Mouse (Mus musculus) heart, postnatal 10 days (tissue): Measurements from ENCODE around the gene Farp2. TPM values are rescaled to one million over a fixed set of nuclear protein-coding genes. Genes with fewer than 3 reads are reported as not detected.
"Not testable (repeated sequence)": the region's sequence is repeated elsewhere in the genome, so short reads cannot be mapped to it uniquely, and the experiment has no call there.

Source experiments
- DNase-seq, 2 experiments: peaks; one replicate each; pipeline ENCODE4 v3.0.0; 2021
- intact Hi-C: fragments of 180-260 bp; cut with DNase I; formaldehyde crosslinking; loops from one replicate; pipeline ENCODE4 v1.15.1; 2025
- total RNA-seq, 2 experiments: library from RNA; stranded (reverse); gene quantifications; 2 replicates each; pipeline ENCODE4 v1.2.3; 2021

Farp2 gene
- total RNA-seq, 2 experiments from 2014 or later, result 16.5 to 18.6 TPM

DNA sequence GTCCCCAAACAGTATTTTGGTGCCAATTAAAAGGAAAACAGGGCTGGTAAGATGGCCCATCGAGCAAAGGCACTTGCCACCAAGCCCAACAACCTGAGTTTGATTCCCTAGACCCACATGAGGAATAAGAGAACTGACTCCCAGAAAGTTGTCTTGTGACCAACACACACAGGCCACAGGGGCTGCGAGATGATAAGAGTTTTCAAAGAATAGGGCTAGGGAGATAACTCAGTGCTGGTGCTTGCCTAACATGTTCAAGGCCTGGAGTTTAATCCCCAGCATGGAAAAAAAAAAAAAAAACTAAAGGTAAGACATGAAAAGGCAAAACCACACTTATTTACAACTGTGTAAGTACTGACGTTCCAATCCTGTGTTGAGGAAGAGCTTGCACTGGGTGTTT is 118.9 kb downstream of the Farp2 start:
- no peak for DNase-seq
- intact Hi-C loops, result loop anchor here (5.0 kb wide), 1 partner anchor 118 kb away; the partner anchor contains the start of gene Farp2

DNA sequence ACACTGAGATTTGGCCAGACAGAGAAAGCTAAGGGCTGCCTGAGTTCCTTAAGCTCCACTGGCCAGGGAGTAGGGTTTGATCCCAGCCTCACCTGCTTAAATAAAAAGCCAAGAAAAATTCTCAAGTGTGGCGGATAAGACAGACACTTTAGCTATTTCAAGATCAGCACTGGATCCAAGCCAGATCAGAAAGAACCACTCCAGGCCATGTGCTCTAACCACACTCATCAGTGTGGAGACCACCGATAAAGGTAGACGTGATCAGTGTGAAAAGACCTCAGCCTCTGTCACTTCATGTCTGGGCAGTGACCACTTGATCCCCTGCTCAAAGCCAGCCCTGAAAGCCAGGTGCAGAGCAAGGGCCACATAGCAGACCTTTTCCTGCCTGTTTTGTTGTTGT is 120.8 kb downstream of the Farp2 start:
- DNase-seq, result no peak
- intact Hi-C loops, result loop anchor here (5.0 kb wide), 1 partner anchor 120 kb away; the partner anchor contains the start of gene Farp2

DNA sequence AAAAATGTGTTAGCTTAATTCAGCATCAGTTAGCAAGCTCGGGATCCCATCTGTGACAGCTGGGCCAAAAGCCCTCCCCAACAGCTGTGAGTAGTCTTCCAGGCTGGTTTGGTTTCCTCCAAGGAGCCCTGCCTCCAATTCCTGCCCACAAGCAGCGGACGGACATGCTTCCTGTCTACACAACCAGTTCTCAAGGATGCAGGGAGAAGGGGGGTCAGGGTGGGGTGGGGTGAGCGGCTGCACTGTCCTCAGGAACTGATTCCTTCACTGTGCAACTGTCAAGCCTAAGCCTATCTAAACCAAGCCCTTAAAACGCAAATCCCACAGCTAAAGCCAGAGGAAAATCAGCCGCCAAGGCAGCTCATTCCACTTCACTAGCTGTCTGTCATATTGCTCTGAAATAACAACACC is 122.6 kb downstream of the Farp2 start:
- DNase-seq, result peak; percentile 57 to 65
- intact Hi-C loops, result loop anchor here (5.0 kb wide), 1 partner anchor 122 kb away; the partner anchor contains the start of gene Farp2

DNA sequence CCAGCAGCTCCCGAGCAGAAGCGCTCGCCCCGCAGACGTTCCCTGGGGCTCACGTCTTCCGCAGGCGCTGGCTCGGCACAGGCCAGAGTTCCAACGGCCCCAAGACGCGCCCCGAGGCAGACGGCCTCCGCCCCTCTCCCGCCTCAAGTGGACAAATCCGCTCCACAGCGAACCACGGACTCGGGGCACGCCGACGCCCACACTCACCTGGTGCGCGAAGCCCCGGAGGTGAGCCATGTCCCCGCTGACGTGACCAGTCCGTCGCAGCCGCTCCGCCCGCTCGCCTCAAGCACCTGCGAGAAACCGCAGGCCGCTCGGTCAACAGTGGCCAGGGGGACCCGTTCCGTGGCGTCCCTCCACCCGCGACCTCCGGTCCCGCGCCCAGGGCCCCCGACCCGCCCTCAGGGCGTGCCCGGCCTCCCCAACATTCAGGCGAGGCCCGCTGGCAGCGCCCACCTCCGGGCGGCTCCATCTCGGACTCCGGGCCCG is 123.3 kb downstream of the Farp2 start:
- intact Hi-C loops, result no loop called here
- peak in 1 of 2 experiments; percentile 63 for DNase-seq

DNA sequence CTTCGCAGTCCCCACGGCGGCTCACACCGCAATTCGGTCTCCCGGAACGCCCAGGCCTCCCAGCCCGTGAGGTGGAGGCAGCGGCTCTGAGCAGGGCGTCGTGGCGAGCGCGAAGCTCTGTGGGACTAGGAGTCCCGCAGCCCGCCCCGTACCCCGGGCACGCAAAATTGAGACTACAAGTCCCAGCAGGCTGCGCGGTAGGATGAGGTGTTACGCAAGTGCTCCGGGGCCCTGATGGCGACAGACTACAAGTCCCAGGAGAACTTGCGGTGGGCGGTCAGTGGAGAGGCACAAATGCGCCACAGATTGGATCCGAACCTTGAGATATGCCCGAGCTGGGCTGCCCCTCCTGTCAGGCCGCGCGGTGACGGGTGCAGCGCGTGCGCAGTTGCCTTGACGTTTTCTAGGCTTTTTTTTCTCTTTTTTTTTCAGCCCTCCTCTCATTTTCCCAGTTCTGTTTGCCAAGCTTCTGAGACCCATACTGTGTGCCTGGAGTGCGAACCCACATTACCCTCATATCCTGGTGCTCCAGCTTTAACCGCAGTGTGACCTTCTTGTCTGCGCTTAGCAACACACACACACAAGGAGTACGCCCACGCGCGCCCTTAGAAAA is 123.8 kb downstream of the Farp2 start:
- DNase-seq, result peak; percentile 99
- intact Hi-C loops, result no loop called here

DNA sequence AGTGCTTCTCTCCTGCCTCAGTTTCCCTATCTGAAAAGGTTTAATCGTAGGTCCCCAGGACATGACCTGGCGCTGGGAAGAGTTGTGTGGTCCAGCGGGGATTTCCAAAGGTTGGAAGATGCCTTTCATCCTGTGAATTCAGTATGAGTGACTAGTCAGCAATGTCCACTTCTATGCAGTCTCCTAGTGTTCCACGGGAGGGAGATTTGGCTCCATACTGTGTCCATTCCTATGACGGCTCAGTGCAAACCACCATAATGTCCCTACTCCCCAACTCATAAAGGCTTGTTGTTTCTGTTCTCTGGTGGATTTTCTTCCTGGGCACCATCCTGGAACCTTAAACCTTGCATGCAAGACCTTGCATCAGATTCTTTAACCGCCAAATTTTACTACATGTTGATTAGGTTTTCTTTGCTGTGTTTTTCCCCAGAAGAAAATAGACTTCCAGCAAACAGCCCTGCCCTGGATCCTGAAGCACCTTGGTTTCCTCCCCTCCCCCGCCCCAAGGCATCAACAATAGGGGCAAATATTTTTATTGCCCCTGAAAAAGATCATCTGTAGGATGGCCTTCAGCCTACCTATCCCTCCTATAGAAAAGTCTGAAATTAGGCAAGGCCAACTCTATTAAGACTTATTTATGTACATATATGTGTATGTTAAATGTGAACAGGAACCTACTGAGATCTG is 124.5 kb downstream of the Farp2 start:
- intact Hi-C loops, result no loop called here

DNA sequence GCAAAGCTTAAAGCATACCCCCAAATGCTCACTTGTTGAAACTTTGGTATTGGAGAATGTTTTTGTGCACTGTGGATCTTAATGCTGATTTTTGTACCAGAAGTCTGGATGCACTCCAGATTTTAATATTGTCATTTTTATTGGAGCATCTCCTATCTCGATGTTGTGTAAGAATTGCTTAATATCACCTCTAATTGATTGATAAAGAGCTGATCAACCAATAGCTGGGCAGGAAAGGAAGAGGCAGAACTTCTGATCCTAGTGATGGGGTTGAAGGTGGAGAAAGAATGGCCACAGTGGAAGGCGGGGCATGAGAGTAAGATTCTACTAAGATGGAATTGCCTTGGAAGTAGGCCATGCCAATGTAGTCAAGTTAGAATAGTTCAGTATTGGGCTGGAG is 130.1 kb downstream of the Farp2 start:
- no peak for DNase-seq
- intact Hi-C loops, result no loop called here

More for the DNA sequence above, 124.5 kb downstream of the Farp2 start:
- DNase-seq, result no peak

DNA sequence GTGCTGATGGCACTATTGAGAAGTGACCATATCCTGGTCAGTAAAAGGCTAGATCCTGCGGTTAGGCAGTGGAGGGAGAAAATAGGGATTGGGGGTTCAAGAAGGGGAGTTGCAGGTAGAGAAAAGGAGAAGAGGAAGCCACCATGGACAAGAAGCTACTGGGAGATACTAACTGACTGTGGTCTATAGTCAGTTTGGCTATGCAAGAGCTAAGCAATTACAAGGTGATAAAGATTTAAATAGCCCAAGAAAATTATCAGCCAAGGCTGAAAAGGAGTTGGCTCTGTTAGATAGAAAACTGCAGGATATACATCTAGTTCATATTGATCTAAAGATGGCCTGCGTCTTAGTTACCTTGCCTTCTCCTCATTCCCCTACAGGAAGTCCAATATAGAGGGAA is 130.8 kb downstream of the Farp2 start:
- no peak for DNase-seq
- intact Hi-C loops, result no loop called here

DNA sequence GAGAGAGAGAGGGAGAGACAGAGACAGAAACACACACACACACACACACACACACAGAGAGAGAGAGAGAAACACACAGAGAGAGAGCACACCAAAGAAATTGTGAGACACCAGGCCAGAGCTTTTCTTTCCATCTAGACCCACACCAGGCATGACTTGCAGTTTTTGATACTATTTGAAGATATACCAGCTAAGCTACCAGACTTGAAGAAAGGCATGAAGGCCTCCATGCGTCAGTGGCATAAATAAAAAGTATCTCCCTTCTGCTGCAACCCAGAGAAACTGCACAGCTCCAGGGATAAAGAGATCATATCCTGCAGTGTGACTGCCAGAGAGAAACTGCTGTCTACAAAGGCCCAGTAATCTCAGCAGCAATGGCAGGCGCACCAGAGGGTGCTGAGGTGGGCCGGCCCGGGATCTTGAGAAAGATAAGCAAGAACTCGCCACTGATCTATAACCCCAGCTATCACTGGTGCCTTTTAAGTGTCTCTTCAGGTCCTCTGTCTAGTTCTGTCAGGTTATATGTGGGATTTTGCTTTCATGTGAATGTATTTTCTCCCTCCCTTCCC is 137.8 kb downstream of the Farp2 start:
- intact Hi-C loops, result no loop called here
- DNase-seq, result no peak

DNA sequence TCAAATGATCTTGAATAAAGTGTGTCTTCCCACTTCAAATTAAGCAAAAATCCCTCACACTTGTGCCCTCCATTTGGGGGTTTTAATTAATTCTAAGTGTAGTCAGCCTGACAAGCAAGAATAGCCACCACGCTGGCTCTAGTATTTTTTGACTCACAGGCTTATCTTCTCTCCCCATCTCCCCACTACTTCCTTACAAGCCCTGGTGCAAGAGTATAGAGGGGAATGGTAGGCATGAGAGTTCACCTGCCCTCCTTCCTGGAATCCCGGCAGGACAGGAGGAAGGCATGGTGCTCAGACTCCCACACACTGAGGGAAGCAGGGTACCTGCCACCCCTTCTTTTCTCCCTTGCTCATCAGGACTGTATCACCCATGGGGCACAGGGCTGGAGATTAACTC is 142.4 kb downstream of the Farp2 start:
- no peak for DNase-seq
- intact Hi-C loops, result no loop called here

DNA sequence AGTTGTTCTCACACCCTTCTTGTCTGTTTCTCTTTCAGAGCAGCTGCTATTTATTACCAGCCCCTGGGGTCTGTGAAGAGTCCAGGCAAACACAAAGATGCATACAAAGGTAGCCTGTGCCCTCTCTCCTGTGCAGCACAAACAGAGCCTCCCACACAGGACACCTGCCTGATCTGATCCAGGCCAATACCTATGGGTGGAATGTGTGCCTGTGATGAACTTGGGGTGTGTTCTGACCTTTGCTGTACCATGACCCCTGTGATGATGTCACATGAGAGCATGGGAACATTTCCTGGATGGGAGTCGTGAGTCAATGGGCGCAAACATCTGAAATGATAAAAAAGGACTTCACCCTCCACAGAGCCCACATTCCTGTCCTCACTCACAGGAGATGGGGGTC is 142.9 kb downstream of the Farp2 start:
- intact Hi-C loops, result no loop called here
- DNase-seq, result no peak

DNA sequence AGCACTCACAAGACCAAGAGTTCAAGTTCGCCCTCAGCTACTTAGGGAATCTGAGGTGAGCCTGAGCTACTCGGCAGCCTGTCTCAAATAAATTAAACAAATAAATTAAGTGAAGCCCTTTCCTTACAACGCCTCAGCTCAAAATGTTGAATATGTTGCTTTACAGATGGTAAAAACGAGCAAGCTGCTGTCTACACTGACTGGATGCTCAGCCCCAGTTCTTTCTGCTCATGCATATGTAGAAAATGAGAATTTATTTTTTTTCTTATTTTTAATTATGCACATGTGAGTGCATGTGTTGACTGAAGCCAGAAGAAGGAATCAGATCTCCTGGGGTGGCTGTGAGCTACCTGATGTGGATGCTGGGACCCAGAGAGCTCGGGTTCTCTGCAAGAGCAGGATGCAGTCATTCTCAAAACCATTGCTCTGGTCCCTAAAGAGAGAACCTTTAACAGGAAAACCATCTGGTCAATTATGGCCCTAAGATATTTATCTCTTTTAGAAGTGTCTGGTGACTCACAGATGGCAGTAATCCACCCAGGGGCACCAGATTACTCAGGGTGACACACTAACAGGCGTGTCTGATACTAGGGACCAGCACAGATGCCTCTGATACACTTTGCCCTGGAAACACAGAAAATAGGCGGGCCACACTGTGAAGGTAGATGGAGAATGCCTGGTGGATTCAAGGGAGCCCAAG is 144.6 kb downstream of the Farp2 start:
- no peak for DNase-seq
- intact Hi-C loops, result no loop called here

DNA sequence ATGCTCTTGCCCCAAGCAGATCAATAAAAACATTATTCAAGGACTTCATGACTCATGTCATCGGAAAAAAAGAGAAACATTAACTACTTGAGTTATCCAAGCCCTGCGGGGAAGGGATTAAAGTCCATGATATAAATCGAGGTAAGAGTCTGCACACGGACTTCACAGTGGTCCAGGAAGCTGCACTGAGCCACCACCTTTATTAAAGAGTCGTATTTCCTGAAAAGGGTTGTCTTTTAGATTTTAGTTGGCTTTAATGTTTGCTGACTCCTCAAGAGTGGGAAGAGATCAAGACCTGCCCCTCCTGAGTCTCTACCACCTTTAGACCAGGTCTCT is 145.1 kb downstream of the Farp2 start:
- DNase-seq, result no peak
- intact Hi-C loops, result no loop called here

DNA sequence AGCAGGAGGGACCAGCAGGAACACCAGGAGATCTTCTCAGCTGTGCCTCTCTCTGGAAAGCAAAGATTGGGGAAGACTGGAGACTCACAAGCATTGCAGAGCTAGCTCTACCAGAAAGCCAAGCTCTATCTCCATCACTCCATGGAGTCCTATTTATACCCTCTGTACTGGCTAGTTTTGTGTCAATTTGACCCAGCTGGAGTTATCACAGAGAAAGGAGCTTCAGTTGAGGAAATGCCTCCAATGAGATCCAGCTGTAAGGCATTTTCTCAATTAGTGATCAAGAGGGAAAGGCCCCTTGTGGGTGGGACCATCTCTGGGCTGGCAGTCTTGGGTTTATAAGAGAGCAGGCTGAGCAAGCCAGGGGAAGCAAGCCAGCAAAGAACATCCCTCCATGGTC is 146.7 kb downstream of the Farp2 start, which contains the start of gene Stk25:
Gene Stk25 (minus strand): TSS at position 101 of the 400 bp plus-strand sequence.
- DNase-seq, intact Hi-C loops: not testable (repeated sequence)

DNA sequence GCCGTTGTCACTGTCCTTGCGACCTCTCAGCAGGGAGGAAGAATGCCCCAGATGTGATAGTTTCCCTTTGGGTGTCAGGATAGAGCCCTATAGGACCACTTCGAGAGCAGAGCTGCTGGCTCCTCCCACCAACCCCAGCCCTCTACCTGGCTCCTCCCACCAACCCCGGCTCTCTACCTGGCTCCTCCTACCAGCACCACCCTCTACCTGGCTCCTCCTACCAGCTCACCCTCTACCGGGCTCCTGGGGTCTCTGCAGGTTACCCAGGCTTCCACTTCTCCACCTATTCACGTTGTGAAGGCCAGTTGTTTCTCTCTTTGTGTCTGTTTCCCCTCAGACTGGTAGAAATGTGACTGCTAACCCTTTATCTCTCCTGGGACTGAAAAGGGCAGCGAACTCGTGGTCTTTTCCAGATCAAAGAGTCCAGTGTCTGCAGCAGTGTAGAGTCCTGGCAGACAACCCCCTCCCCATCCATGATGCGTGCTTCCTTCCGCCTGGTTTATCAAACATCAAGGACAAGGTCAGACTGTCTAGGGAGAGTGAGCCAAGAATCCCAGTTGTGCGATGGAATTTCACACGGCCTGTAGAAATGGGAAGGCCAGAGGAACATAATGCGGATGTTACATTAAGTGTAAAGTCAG is 156.0 kb downstream of the Farp2 start:
- peak; percentile 17 to 34 for DNase-seq
- intact Hi-C loops, result loop anchor here (1.0 to 10.0 kb wide), 2 partner anchors 59 to 137 kb away; partner anchors contain the start of genes Dtymk and Ing5

DNA sequence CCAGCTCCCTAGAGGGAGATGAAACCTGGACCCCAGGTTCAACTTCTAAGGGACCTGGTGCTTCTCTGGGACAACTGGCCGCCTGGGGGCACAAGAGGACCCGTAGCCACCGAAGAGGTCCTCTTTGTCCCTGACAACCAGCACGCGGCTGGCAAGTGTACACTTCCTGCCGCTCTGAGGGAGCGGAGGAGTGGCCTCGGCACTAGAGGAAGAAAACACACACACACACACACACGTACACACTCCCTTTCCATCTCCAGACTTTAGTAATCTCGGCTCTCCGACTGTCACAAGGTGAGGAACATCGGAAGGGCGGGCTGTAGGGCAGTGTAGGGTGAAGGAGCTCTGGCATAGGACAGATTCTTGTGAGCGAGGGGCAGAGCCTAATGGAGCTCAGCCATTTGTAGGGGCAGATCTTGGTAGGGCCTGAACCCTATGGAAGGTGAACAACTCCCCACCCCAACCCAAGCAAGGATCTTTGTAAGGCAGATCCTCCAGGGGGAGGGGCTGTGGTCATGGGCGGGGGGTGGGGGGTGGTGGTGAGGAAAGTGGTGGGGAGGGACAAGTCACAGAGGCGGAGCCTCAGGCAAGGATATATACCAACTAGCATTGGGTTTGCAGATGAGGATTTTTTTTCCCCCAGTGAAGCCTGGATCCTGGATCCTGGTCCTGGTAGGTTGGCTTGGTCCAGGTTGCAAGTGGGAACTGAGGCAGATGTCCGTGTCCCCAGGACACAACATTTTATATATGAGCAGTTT is 157.1 kb downstream of the Farp2 start:
- intact Hi-C loops, result loop anchor here (1.0 to 10.0 kb wide), 2 partner anchors 58 to 136 kb away; partner anchors contain the start of genes Dtymk and Ing5
- DNase-seq, result peak; percentile 89 to 90

DNA sequence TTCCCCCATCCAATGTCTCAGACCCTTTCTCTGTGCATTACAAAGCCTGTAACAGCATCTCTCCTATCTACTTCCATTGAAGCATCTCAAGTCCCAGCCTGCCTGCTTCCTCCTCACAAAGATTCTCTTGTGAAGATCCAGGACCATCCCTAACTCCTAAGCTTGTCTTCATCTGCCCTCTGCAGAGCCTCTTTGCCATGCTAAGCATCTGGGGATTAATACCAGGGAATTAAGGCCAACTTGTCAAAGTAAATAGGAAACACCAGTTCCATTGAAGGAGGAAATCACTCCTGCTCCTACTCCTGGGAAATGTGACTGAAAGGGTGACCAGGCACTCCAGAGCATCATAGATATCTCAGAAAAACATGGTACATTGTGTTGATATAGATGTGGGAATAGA is 158.1 kb downstream of the Farp2 start:
- intact Hi-C loops, result loop anchor here (10.0 kb wide), 1 partner anchor 135 kb away; the partner anchor contains the start of genes Dtymk and Ing5
- DNase-seq, result no peak
